Mouse (Mus musculus): Measurements from ENCODE around the gene Atf6.

The Atf6 gene

GRCm38 (mm10) chr1:170867691-170868105 is at the start of gene Atf6:
TSS of gene Atf6 (minus strand) at chr1:170867771.
- peak; percentile 95 for DNase-seq

GRCm38 (mm10) chr1:170915657-170916056 is 48.1 kb upstream of the Atf6 start:
- no peak for DNase-seq

- DNase-seq: no peak
Measured at GRCm38 (mm10) chr1:170912891-170913615, 45.5 kb upstream of the Atf6 start, which contains the start of gene Fcrlb. TSS of gene Fcrlb (minus strand) at chr1:170912941.

- DNase-seq: no peak
Measured at GRCm38 (mm10) chr1:170911907-170912660, 44.5 kb upstream of the Atf6 start.

GRCm38 (mm10) chr1:170908341-170908740 is 40.8 kb upstream of the Atf6 start:
- DNase-seq: no peak

- DNase-seq: peak; percentile 35
Measured at GRCm38 (mm10) chr1:170907456-170908191, 40.1 kb upstream of the Atf6 start.

- no peak for DNase-seq
Measured at GRCm38 (mm10) chr1:170907111-170907455, 39.5 kb upstream of the Atf6 start.

GRCm38 (mm10) chr1:170903485-170903884 is 35.9 kb upstream of the Atf6 start:
- no peak for DNase-seq

GRCm38 (mm10) chr1:170901536-170902238 is 34.1 kb upstream of the Atf6 start:
- DNase-seq: peak; percentile 85

- peak; percentile 32 for DNase-seq
Measured at GRCm38 (mm10) chr1:170900799-170901467, 33.4 kb upstream of the Atf6 start.

GRCm38 (mm10) chr1:170898413-170899075 is 31.0 kb upstream of the Atf6 start:
- no peak for DNase-seq

GRCm38 (mm10) chr1:170896651-170897281 is 29.2 kb upstream of the Atf6 start:
- DNase-seq: no peak

- DNase-seq: no peak
Measured at GRCm38 (mm10) chr1:170894603-170895602, 27.3 kb upstream of the Atf6 start.

GRCm38 (mm10) chr1:170892279-170892678 is 24.7 kb upstream of the Atf6 start:
- DNase-seq: no peak

GRCm38 (mm10) chr1:170891646-170892045 is 24.1 kb upstream of the Atf6 start:
- DNase-seq: no peak

- DNase-seq: no peak
Measured at GRCm38 (mm10) chr1:170889310-170889709, 21.7 kb upstream of the Atf6 start.

GRCm38 (mm10) chr1:170886044-170886458 is 18.5 kb upstream of the Atf6 start:
- DNase-seq: no peak

- DNase-seq: peak; percentile 87
Measured at GRCm38 (mm10) chr1:170884978-170885561, 17.5 kb upstream of the Atf6 start, which contains the start of the genes Gm26620 and Dusp12. TSS of gene Gm26620 (plus strand) at chr1:170885065. TSS of gene Dusp12 (minus strand) at chr1:170885540.

GRCm38 (mm10) chr1:170884390-170884789 is 16.8 kb upstream of the Atf6 start:
- DNase-seq: no peak

Measured in liver (tissue).